Mouse (Mus musculus) myocyte (in vitro differentiated cells): ENCODE results near the gene Gtpbp8.

Experiments used
- E2F4 ChIP-seq: IDR thresholded peaks from one replicate; pipeline ENCODE4 v1.6.1; 2011; ENCODE audit warnings: mild to moderate bottlenecking, control low read depth, moderate library complexity; ENCODE audit not compliant: insufficient read depth
- TCF12 ChIP-seq: IDR thresholded peaks from one replicate; pipeline ENCODE4 v1.6.1; 2011; ENCODE audit warnings: mild to moderate bottlenecking, control low read depth; ENCODE audit not compliant: poor library complexity, insufficient read depth, severe bottlenecking

GRCm38 (mm10) chr16:44701155-44701554 lies 45.0 kb downstream of the Gtpbp8 start:
- TF ChIP-seq TCF12 (no peak), E2F4 (no peak)
